Mouse (Mus musculus) MEL (cell line): ENCODE measurements around the gene 1700029J07Rik. TPM values are rescaled to one million over a fixed set of nuclear protein-coding genes. Genes with fewer than 3 reads are reported as not detected.

ENCODE experiments used
- DNase-seq: peaks from one replicate; pipeline ENCODE4 v3.0.0; 2011; ENCODE audit warnings: low read depth, low spot score
- H3K27ac ChIP-seq: 2 replicates; pipeline ENCODE4 v1.5.1; 2012; ENCODE audit warnings: low read depth, mild to moderate bottlenecking, control low read depth, low read length, moderate library complexity; ENCODE audit not compliant: control insufficient read depth
- H3K27me3 ChIP-seq, 2 experiments: fragments of 150-350 bp in 1 of 2; sonication (generic) in 1 of 2; 2 replicates each; pipeline ENCODE4 v1.6.1; 2012; ENCODE audit warnings: low read length in 2 of 2, mild to moderate bottlenecking in 2 of 2, improper control_type of control experiment in 1 of 2, moderate library complexity in 1 of 2; ENCODE audit not compliant: insufficient read depth in 2 of 2, control insufficient read depth in 1 of 2
- H3K36me3 ChIP-seq, 2 experiments: 2 replicates each; pipeline ENCODE4 v1.6.1; 2012 to 2014; ENCODE audit warnings: low read length in 2 of 2, improper control_type of control experiment in 1 of 2, inconsistent platforms in 1 of 2, mild to moderate bottlenecking in 1 of 2; ENCODE audit not compliant: insufficient read depth in 2 of 2, control insufficient read depth in 1 of 2
- H3K4me1 ChIP-seq, 2 experiments: fragments of 150-350 bp in 1 of 2; sonication (generic) in 1 of 2; 2 replicates each; pipeline ENCODE4 v1.6.1; 2012; ENCODE audit warnings: low read length in 2 of 2, improper control_type of control experiment in 1 of 2, mild to moderate bottlenecking in 1 of 2; ENCODE audit not compliant: insufficient read depth in 2 of 2, control insufficient read depth in 1 of 2
- H3K4me3 ChIP-seq, 2 experiments: fragments of 150-350 bp in 1 of 2; sonication (generic) in 1 of 2; 2 replicates each; pipeline ENCODE4 v1.5.1; 2012; ENCODE audit warnings: low read depth in 2 of 2, low read length in 2 of 2, mild to moderate bottlenecking in 2 of 2, moderate library complexity in 2 of 2, control low read depth in 1 of 2, improper control_type of control experiment in 1 of 2; ENCODE audit not compliant: control insufficient read depth in 1 of 2, insufficient read depth in 1 of 2
- H3K79me2 ChIP-seq: 2 replicates; pipeline ENCODE4 v1.6.1; 2012; ENCODE audit warnings: mild to moderate bottlenecking, low read length, moderate library complexity; ENCODE audit not compliant: control insufficient read depth, poor library complexity, insufficient read depth
- H3K9ac ChIP-seq: 2 replicates; pipeline ENCODE4 v1.6.1; 2012; ENCODE audit warnings: low read depth, mild to moderate bottlenecking, control low read depth, low read length, moderate library complexity; ENCODE audit not compliant: control insufficient read depth, poor library complexity, severe bottlenecking
- H3K9me3 ChIP-seq: fragments of 150-350 bp; sonication (generic); replicated peaks from 2 replicates; pipeline ENCODE4 v1.6.1; 2012; ENCODE audit warnings: mild to moderate bottlenecking, low read length, improper control_type of control experiment, moderate library complexity; ENCODE audit not compliant: insufficient read depth
- CHD1 ChIP-seq: IDR thresholded peaks from 2 replicates; pipeline ENCODE4 v1.6.1; 2012; ENCODE audit warnings: low read depth, mild to moderate bottlenecking, inconsistent platforms, low read length, improper control_type of control experiment
- CHD2 ChIP-seq: IDR thresholded peaks from 2 replicates; pipeline ENCODE4 v1.6.1; 2011; ENCODE audit warnings: low read length, improper control_type of control experiment
- ELF1 ChIP-seq: IDR thresholded peaks from 2 replicates; pipeline ENCODE4 v1.6.1; 2014; ENCODE audit warnings: low read depth, mild to moderate bottlenecking, inconsistent platforms, low read length, improper control_type of control experiment, moderate library complexity
- EP300 ChIP-seq, 2 experiments: IDR thresholded peaks; 2 replicates each; pipeline ENCODE4 v1.6.1; 2011; ENCODE audit warnings: improper control_type of control experiment in 2 of 2, low read length in 2 of 2, low read depth in 1 of 2, mild to moderate bottlenecking in 1 of 2
- GABPA ChIP-seq: IDR thresholded peaks from 2 replicates; pipeline ENCODE4 v1.6.1; 2012; ENCODE audit warnings: low read depth, mild to moderate bottlenecking, inconsistent platforms, low read length, improper control_type of control experiment, moderate library complexity
- JUND ChIP-seq: IDR thresholded peaks from 2 replicates; pipeline ENCODE4 v1.6.1; 2011; ENCODE audit warnings: low read depth, mild to moderate bottlenecking, improper control_type of control experiment, low read length
- KAT2A ChIP-seq: conservative IDR thresholded peaks from 2 replicates; pipeline ENCODE4 v1.6.1; 2012; ENCODE audit warnings: low read depth, low read length, improper control_type of control experiment, inconsistent platforms
- MAZ ChIP-seq: IDR thresholded peaks from 2 replicates; pipeline ENCODE4 v1.6.1; 2012; ENCODE audit warnings: low read depth, mild to moderate bottlenecking, inconsistent platforms, low read length, improper control_type of control experiment
- MXI1 ChIP-seq: IDR thresholded peaks from 2 replicates; pipeline ENCODE4 v1.6.1; 2011; ENCODE audit warnings: mild to moderate bottlenecking, low read depth, low read length, improper control_type of control experiment
- MYB ChIP-seq: IDR thresholded peaks from 2 replicates; pipeline ENCODE4 v1.6.1; 2011; ENCODE audit warnings: mild to moderate bottlenecking, low read depth, low read length, improper control_type of control experiment
- MYC ChIP-seq: IDR thresholded peaks from 2 replicates; pipeline ENCODE4 v1.6.1; 2011; ENCODE audit warnings: low read depth, mild to moderate bottlenecking, low read length, improper control_type of control experiment, moderate library complexity
- POLR2A ChIP-seq, 2 experiments: IDR thresholded peaks; 2 replicates each; pipeline ENCODE4 v1.6.1; 2011 to 2012; ENCODE audit warnings: low read length in 2 of 2, mild to moderate bottlenecking in 2 of 2, control low read depth in 1 of 2, improper control_type of control experiment in 1 of 2, low read depth in 1 of 2, moderate library complexity in 1 of 2; ENCODE audit not compliant: control insufficient read depth in 1 of 2, insufficient read depth in 1 of 2, poor library complexity in 1 of 2
- POLR2AphosphoS5 ChIP-seq: IDR thresholded peaks from 2 replicates; pipeline ENCODE4 v1.6.1; 2012; ENCODE audit warnings: low read depth, borderline replicate concordance, mild to moderate bottlenecking, inconsistent platforms, low read length, moderate library complexity, mixed read lengths
- RAD21 ChIP-seq: IDR thresholded peaks from 2 replicates; pipeline ENCODE4 v1.6.1; 2011; ENCODE audit warnings: mild to moderate bottlenecking, low read depth, low read length, improper control_type of control experiment
- RCOR1 ChIP-seq: IDR thresholded peaks from 2 replicates; pipeline ENCODE4 v1.6.1; 2012; ENCODE audit warnings: low read depth, mild to moderate bottlenecking, inconsistent platforms, low read length, improper control_type of control experiment
- SIN3A ChIP-seq: IDR thresholded peaks from 2 replicates; pipeline ENCODE4 v1.6.1; 2012; ENCODE audit warnings: low read length, improper control_type of control experiment, inconsistent platforms
- TAL1 ChIP-seq: IDR thresholded peaks from 2 replicates; pipeline ENCODE4 v1.6.1; 2012; ENCODE audit warnings: mild to moderate bottlenecking, inconsistent platforms, low read length, moderate library complexity, mixed read lengths
- TBP ChIP-seq: IDR thresholded peaks from 2 replicates; pipeline ENCODE4 v1.8.0; 2011; ENCODE audit warnings: low read depth, low read length, improper control_type of control experiment
- USF1 ChIP-seq: IDR thresholded peaks from 2 replicates; pipeline ENCODE4 v1.6.1; 2014; ENCODE audit warnings: low read depth, mild to moderate bottlenecking, inconsistent platforms, low read length, improper control_type of control experiment, moderate library complexity
- USF2 ChIP-seq, 2 experiments: IDR thresholded peaks; 2 replicates each; pipeline ENCODE4 v1.6.1; 2011 to 2012; ENCODE audit warnings: improper control_type of control experiment in 2 of 2, low read length in 2 of 2, borderline replicate concordance in 1 of 2, inconsistent platforms in 1 of 2, low read depth in 1 of 2, mild to moderate bottlenecking in 1 of 2; ENCODE audit not compliant: insufficient read depth in 1 of 2
- ZC3H11A ChIP-seq: IDR thresholded peaks from 2 replicates; pipeline ENCODE4 v1.6.1; 2012; ENCODE audit warnings: low read depth, mild to moderate bottlenecking, inconsistent platforms, low read length, improper control_type of control experiment
- ZKSCAN1 ChIP-seq: IDR thresholded peaks from 2 replicates; pipeline ENCODE4 v1.6.1; 2012; ENCODE audit warnings: low read depth, mild to moderate bottlenecking, inconsistent platforms, low read length, improper control_type of control experiment, moderate library complexity
- ZMIZ1 ChIP-seq: IDR thresholded peaks from 2 replicates; pipeline ENCODE4 v1.6.1; 2012; ENCODE audit warnings: low read depth, mild to moderate bottlenecking, inconsistent platforms, low read length, improper control_type of control experiment, moderate library complexity
- ZNF384 ChIP-seq: IDR thresholded peaks from 2 replicates; pipeline ENCODE4 v1.6.1; 2012; ENCODE audit warnings: low read depth, mild to moderate bottlenecking, inconsistent platforms, low read length, improper control_type of control experiment
- polyA plus RNA-seq, 2 experiments: library from polyadenylated mRNA; stranded (reverse) in 1 of 2; unstranded in 1 of 2; fragments of >175 nt in 1 of 2; fragments of >200 nt in 1 of 2; gene quantifications; 2 replicates each; pipeline versions ENCODE4 v1.2.1 to v1.2.4; 2012; ENCODE audit warnings: low replicate concordance in 2 of 2, low read depth in 1 of 2; ENCODE audit not compliant: insufficient read length in 2 of 2, insufficient read depth in 1 of 2, missing spikeins in 1 of 2
- total RNA-seq: library from RNA; depleted of rRNA; stranded (reverse); fragments of 300-350 nt; gene quantifications from 2 replicates; pipeline ENCODE4 v1.2.3, GENCODE M21; 2012

1700029J07Rik gene
- total and polyA plus RNA-seq, 3 experiments = 0.81 to 1.5 TPM; not detected in 1

DNA sequence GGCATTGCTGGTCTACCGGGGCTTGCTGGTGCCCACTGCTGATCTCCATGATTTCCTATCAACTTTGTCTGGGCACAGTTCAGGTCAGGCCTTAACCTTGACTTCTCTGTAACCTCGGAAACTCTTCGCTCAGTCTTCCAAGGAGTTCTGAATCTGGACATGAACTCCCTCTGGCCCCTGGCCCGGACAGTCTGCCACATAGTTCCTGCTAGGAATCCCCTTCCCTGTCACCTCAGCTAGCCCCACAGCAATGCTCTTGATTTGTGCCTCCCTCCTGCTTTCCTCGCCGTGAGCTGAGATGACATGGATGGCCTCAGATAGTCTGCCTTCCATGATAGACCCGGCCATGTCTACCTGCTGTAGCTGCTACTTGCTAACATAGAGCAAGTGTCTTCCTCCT is 54.7 kb downstream of the 1700029J07Rik start:
- no peak for DNase-seq
- Histone ChIP-seq H3K27me3 (no peaks in the 10 kb centered on the region), H3K9me3 (no peaks in the 10 kb centered on the region), H3K36me3 (no peaks in the 10 kb centered on the region), H3K9ac (no peak overlapping the region), H3K27ac (no peak overlapping the region), H3K4me1 (no peaks in the 10 kb centered on the region)
- TF ChIP-seq RCOR1 (no peak), MYB (no peak), CHD2 (no peak), RAD21 (no peak), MYC (no peak), POLR2AphosphoS5 (no peak), USF1 (no peak), TAL1 (no peak), ZNF384 (no peak), MAZ (no peak), GABPA (no peak), TBP (no peak), USF2 (IDR thresholded peaks at IDR 0.05; ENCODE audit: borderline replicate concordance in 1 of 2, insufficient read depth in 1 of 2, low read depth in 1 of 2, low read length in 2 of 2) (no peak), ZC3H11A (no peak), KAT2A (no peak), ZMIZ1 (no peak)
- TF ChIP-seq, all 39 proteins: peak for 0
- Histone ChIP-seq H3K79me2 (no peaks in the 10 kb centered on the region), H3K4me3 (no peak overlapping the region)

DNA sequence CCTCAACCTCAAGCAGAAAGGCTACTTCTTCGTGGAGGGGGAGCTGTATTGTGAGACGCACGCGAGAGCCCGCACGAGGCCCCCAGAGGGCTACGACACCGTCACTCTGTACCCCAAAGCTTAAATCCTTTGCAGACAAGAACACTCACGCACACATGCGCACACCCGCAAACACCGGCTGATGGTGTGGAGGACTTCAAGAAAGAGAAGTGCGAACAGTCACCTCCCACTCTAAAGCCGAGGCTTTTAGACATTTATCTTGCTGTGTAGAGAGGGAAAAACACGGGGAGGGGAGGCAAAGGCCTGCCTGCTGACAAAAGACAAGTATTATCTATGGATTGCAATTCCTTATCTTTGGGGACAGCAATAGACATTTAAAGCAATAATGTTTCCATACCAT is 56.2 kb downstream of the 1700029J07Rik start:
- Histone ChIP-seq H3K9me3 (no peaks in the 10 kb centered on the region), H3K79me2 (no peaks in the 10 kb centered on the region), H3K9ac (no peak overlapping the region)
- TF ChIP-seq POLR2A (IDR thresholded peaks at IDR 0.05; ENCODE audit: control insufficient read depth in 1 of 2, insufficient read depth in 1 of 2, low read depth in 1 of 2, low read length in 2 of 2, poor library complexity in 1 of 2) (no peak), GABPA (no peak), ELF1 (no peak), SIN3A (no peak), JUND (no peak), ZKSCAN1 (no peak), EP300 (IDR thresholded peaks at IDR 0.05; ENCODE audit: low read depth in 1 of 2, low read length in 2 of 2) (no peak), CHD1 (no peak), MXI1 (no peak)
- TF ChIP-seq, all 39 proteins: peak for 0
- no peaks in the 10 kb centered on the region for H3K4me1 ChIP-seq
- H3K4me3 ChIP-seq = no peak overlapping the region
- no peak for DNase-seq
- no peaks in the 10 kb centered on the region for H3K36me3 ChIP-seq
- H3K27ac ChIP-seq = no peak overlapping the region
- no peaks in the 10 kb centered on the region for H3K27me3 ChIP-seq
